Comparison of ENCODE assay signal across 13 mouse cellular contexts in the genomic region with DNA sequence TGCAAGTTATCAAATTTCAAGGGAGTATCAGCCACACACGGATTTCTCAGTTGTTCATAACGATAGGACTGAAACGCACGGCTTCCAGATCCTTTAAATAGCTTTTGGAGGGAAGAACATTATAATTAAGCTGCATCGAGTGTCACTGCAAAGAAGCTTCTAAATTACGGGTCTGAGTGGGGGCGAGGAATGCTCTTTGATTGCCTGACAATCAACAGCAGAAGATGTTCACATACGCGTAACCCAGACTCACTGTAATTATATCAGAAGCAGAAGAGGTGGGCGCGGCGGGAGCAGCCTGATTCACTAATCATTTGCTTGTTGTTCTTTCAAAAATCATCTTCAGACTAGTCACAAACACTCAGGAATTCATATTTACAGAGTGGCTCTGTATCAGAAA.
A peak's percentile ranks its signal among the peaks of the same experiment; 100 is the strongest.
DNase-seq lines count a peak whose midpoint lies in the region; ATAC-seq lines count a peak whose summit lies in the region.
"Had no signal": no experiment of that assay in that cellular context is flagged by ENCODE, and none has a peak within 500 bp of the region (broad histone marks: within the 10 kb centered on the region; RNA-seq: fewer than 3 reads in every experiment).

No protein-coding gene starts in this region.

- no peak overlapping the region for H3K9ac ChIP-seq in hindbrain, embryonic 16.5 days (ENCODE audit: low read depth, low read length)
- no peak overlapping the region for H3K9ac ChIP-seq in hindbrain, embryonic 12.5 days
- H3K9ac ChIP-seq in embryonic facial prominence, embryonic 14.5 days (ENCODE audit: low read depth, low read length), result no peak overlapping the region
- H3K9ac ChIP-seq: limb, embryonic 13.5 days; neural tube, embryonic 12.5 days had no signal

- H3K4me1 ChIP-seq in hindbrain, embryonic 16.5 days (ENCODE audit: control insufficient read depth, insufficient read depth, low read depth, low read length), result no peaks in the 10 kb centered on the region
- H3K4me1 ChIP-seq in hindbrain, embryonic 12.5 days, result no peaks in the 10 kb centered on the region
- no peaks in the 10 kb centered on the region for H3K4me1 ChIP-seq in embryonic facial prominence, embryonic 14.5 days (ENCODE audit: control insufficient read depth, insufficient read depth, low read length)
- H3K4me1 ChIP-seq: limb, embryonic 13.5 days; neural tube, embryonic 12.5 days had no signal

- H3K9me3 ChIP-seq in hindbrain, embryonic 16.5 days (ENCODE audit: control insufficient read depth, low read length), result no peaks in the 10 kb centered on the region
- no peaks in the 10 kb centered on the region for H3K9me3 ChIP-seq in hindbrain, embryonic 12.5 days (replicated peaks)
- H3K9me3 ChIP-seq in embryonic facial prominence, embryonic 14.5 days (ENCODE audit: control insufficient read depth, low read length), result no peaks in the 10 kb centered on the region
- H3K9me3 ChIP-seq: limb, embryonic 13.5 days; neural tube, embryonic 12.5 days had no signal

- no peak overlapping the region for H3K4me3 ChIP-seq in hindbrain, embryonic 16.5 days (ENCODE audit: low read length)
- no peak overlapping the region for H3K4me3 ChIP-seq in hindbrain, embryonic 12.5 days
- H3K4me3 ChIP-seq in embryonic facial prominence, embryonic 14.5 days (ENCODE audit: low read depth, low read length), result no peak overlapping the region
- H3K4me3 ChIP-seq: layer of hippocampus, adult 2 months; limb, embryonic 13.5 days; neural tube, embryonic 12.5 days had no signal

- peak overlapping the region; percentile 17; the same call in 1 of the 2 replicates for H3K4me2 ChIP-seq in hindbrain, embryonic 16.5 days (ENCODE audit: low read length)
- no peak overlapping the region for H3K4me2 ChIP-seq in hindbrain, embryonic 12.5 days (replicated peaks)
- H3K4me2 ChIP-seq in embryonic facial prominence, embryonic 14.5 days (ENCODE audit: low read depth, low read length), result peak overlapping the region; percentile 15; the same call in 1 of the 2 replicates
- H3K4me2 ChIP-seq: limb, embryonic 13.5 days; neural tube, embryonic 12.5 days had no signal

- DNase-seq in brain, adult 2 months (ENCODE audit: low read depth, low spot score), result peak; percentile 63
- DNase-seq in embryonic facial prominence, embryonic 14.5 days (ENCODE audit: low spot score), result peak; percentile 7
- peak; percentile 4 to 10 for DNase-seq in layer of hippocampus, postnatal 36 days
- DNase-seq in lung, adult 18-20 months, result no peak
- DNase-seq in adrenal gland, adult 18-20 months (ENCODE audit: low spot score in 2 of 2), result no peak
- DNase-seq: gastrocnemius, postnatal 10 days had no signal

- H3K27ac ChIP-seq in hindbrain, embryonic 16.5 days (ENCODE audit: low read depth, low read length), result no peak overlapping the region
- H3K27ac ChIP-seq in hindbrain, embryonic 12.5 days, result no peak overlapping the region
- H3K27ac ChIP-seq in embryonic facial prominence, embryonic 14.5 days (replicated peaks; ENCODE audit: low read depth, low read length), result no peak overlapping the region
- H3K27ac ChIP-seq: layer of hippocampus, adult 2 months; limb, embryonic 13.5 days; neural tube, embryonic 12.5 days had no signal

- no peak for ATAC-seq in hindbrain, embryonic 16.5 days
- ATAC-seq in hindbrain, embryonic 12.5 days (ENCODE audit: low FRiP score), result no peak
- ATAC-seq in embryonic facial prominence, embryonic 14.5 days (ENCODE audit: low read depth), result no peak
- ATAC-seq: CD4-positive, CD25-positive, alpha-beta regulatory T cell, adult 4 months; intestine, postnatal 0 days had no signal

- 77% methylated on average over 12 of the region's 12 CpGs for WGBS in hindbrain, embryonic 16.5 days
- 75% methylated on average over 12 of the region's 12 CpGs for WGBS in hindbrain, embryonic 12.5 days
- WGBS in embryonic facial prominence, embryonic 14.5 days, result 46% methylated on average over 12 of the region's 12 CpGs

- H3K27me3 ChIP-seq in hindbrain, embryonic 16.5 days (replicated peaks; ENCODE audit: control insufficient read depth, insufficient read depth, low read length), result no peaks in the 10 kb centered on the region
- H3K27me3 ChIP-seq in hindbrain, embryonic 12.5 days, result no peaks in the 10 kb centered on the region
- H3K27me3 ChIP-seq in embryonic facial prominence, embryonic 14.5 days (replicated peaks; ENCODE audit: control insufficient read depth, insufficient read depth, low read length), result no peaks in the 10 kb centered on the region
- H3K27me3 ChIP-seq: limb, embryonic 13.5 days; neural tube, embryonic 12.5 days had no signal

- H3K36me3 ChIP-seq in hindbrain, embryonic 16.5 days (ENCODE audit: control insufficient read depth, insufficient read depth, low read length), result no peaks in the 10 kb centered on the region
- no peaks in the 10 kb centered on the region for H3K36me3 ChIP-seq in hindbrain, embryonic 12.5 days
- H3K36me3 ChIP-seq in embryonic facial prominence, embryonic 14.5 days (ENCODE audit: control insufficient read depth, insufficient read depth, low read length), result no peaks in the 10 kb centered on the region
- H3K36me3 ChIP-seq: limb, embryonic 13.5 days; neural tube, embryonic 12.5 days had no signal

Comparison
In these comparisons a context has a peak if more than half of its experiments do, and no peak if none do; other contexts are left out.
1. DNase-seq: peak in brain, adult 2 months (single experiment), embryonic facial prominence, embryonic 14.5 days (single experiment) and layer of hippocampus, postnatal 36 days (2 of 2); none in lung, adult 18-20 months (0 of 2) and adrenal gland, adult 18-20 months (0 of 2).